Mouse (Mus musculus) liver, embryonic 15.5 days (tissue): ENCODE results near the gene Hist1h2aa. TPM values are rescaled to one million over a fixed set of nuclear protein-coding genes. Genes with fewer than 3 reads are reported as not detected.
A peak's percentile ranks its signal among the peaks of the same experiment; 100 is the strongest.

ENCODE experiments used
- ATAC-seq: fragments of 200-750 bp; cut with Nextera tagmentation; 2 replicates; pipeline ENCODE4 v1.8.0; 2017; ENCODE audit warnings: moderate number of reproducible peaks, mild to moderate bottlenecking, moderate library complexity; ENCODE audit not compliant: insufficient read depth
- H3K27ac ChIP-seq: fragments of 300-500 bp; sonication (generic); replicated peaks from 2 replicates; pipeline ENCODE4 v1.5.1; 2015; ENCODE audit warnings: mild to moderate bottlenecking, inconsistent platforms
- H3K27me3 ChIP-seq: fragments of 300-500 bp; sonication (generic); 2 replicates; pipeline ENCODE4 v1.6.1; 2015; ENCODE audit warnings: mild to moderate bottlenecking, inconsistent platforms
- H3K36me3 ChIP-seq: fragments of 300-500 bp; sonication (generic); replicated peaks from 2 replicates; pipeline ENCODE4 v1.6.1; 2015; ENCODE audit warnings: moderate library complexity, mild to moderate bottlenecking, inconsistent platforms
- H3K4me1 ChIP-seq: fragments of 300-500 bp; sonication (generic); replicated peaks from 2 replicates; pipeline ENCODE4 v1.6.1; 2015; ENCODE audit warnings: inconsistent platforms
- H3K4me2 ChIP-seq: fragments of 300-500 bp; sonication (generic); 2 replicates; pipeline ENCODE4 v1.6.1; 2015; ENCODE audit warnings: moderate library complexity, mild to moderate bottlenecking, inconsistent platforms
- H3K4me3 ChIP-seq: fragments of 300-500 bp; sonication (generic); replicated peaks from 2 replicates; pipeline ENCODE4 v1.5.1; 2015; ENCODE audit warnings: mild to moderate bottlenecking, inconsistent platforms
- H3K9ac ChIP-seq: fragments of 300-500 bp; sonication (generic); 2 replicates; pipeline ENCODE4 v1.6.1; 2015; ENCODE audit warnings: moderate library complexity, mild to moderate bottlenecking, inconsistent platforms
- H3K9me3 ChIP-seq: fragments of 300-500 bp; sonication (generic); replicated peaks from 2 replicates; pipeline ENCODE4 v1.6.1; 2016; ENCODE audit warnings: inconsistent platforms
- WGBS: fragments of 180-500 bp; shearing (Covaris S2); methylation state at CpG from one replicate; pipeline ENCODE4 v1.1.7; 2015; ENCODE audit warnings: mixed read lengths; ENCODE audit not compliant: insufficient replicate concordance; 5-methylcytosine and 5-hydroxymethylcytosine counted together
- polyA plus RNA-seq: library from polyadenylated mRNA; unstranded; fragments of >200 nt; fragmentation: Nextera tagmentation; extraction: Ambion mirVana; gene quantifications from 2 replicates; pipeline ENCODE4 v1.2.1, GENCODE M21; 2015

Gene Hist1h2aa
- polyA plus RNA-seq, 1 experiment from 2014 or later: not detected

GRCm38 (mm10) chr13:23914376-23915167 lies 19.7 kb upstream of the Hist1h2aa start, which contains the start of gene Slc17a4:
Slc17a4 (minus strand) TSS chr13:23915009.
- H3K27ac ChIP-seq: peak within 1 kb of the TSS; percentile 39; the same call in 1 of the 2 replicates
- peaks cover 20% of the 10 kb centered on the region; the same call in 1 of the 2 replicates for H3K4me1 ChIP-seq
- WGBS: 34% methylated on average over 9 of the region's 9 CpGs
- no peak within 1 kb of the TSS for H3K9ac ChIP-seq
- no peaks in the 10 kb centered on the region for H3K27me3 ChIP-seq
- H3K4me2 ChIP-seq: no peak within 1 kb of the TSS
- no peak within 1 kb of the TSS for H3K4me3 ChIP-seq
- no peaks in the 10 kb centered on the region for H3K9me3 ChIP-seq
- no peaks in the 10 kb centered on the region for H3K36me3 ChIP-seq
- ATAC-seq: no peak

GRCm38 (mm10) chr13:23916132-23916531 lies 18.1 kb upstream of the Hist1h2aa start:
- no peak for ATAC-seq
- no peaks in the 10 kb centered on the region for H3K9me3 ChIP-seq
- no peak overlapping the region for H3K9ac ChIP-seq
- peaks cover 20% of the 10 kb centered on the region; the same call in 1 of the 2 replicates for H3K4me1 ChIP-seq
- WGBS: 55% methylated on average over 1 of the region's 1 CpGs
- H3K4me2 ChIP-seq: no peak overlapping the region
- H3K36me3 ChIP-seq: no peaks in the 10 kb centered on the region
- no peak overlapping the region for H3K4me3 ChIP-seq
- H3K27ac ChIP-seq: no peak overlapping the region
- H3K27me3 ChIP-seq: no peaks in the 10 kb centered on the region

GRCm38 (mm10) chr13:23917674-23918073 lies 16.6 kb upstream of the Hist1h2aa start:
- H3K9ac ChIP-seq: no peak overlapping the region
- no peaks in the 10 kb centered on the region for H3K9me3 ChIP-seq
- H3K36me3 ChIP-seq: no peaks in the 10 kb centered on the region
- H3K4me3 ChIP-seq: no peak overlapping the region
- H3K4me2 ChIP-seq: no peak overlapping the region
- peaks cover 20% of the 10 kb centered on the region; the same call in 1 of the 2 replicates for H3K4me1 ChIP-seq
- WGBS: 25% methylated on average over 4 of the region's 4 CpGs
- H3K27ac ChIP-seq: no peak overlapping the region
- no peaks in the 10 kb centered on the region for H3K27me3 ChIP-seq
- ATAC-seq: no peak

- H3K9ac ChIP-seq: no peak overlapping the region
- H3K9me3 ChIP-seq: no peaks in the 10 kb centered on the region
- no peaks in the 10 kb centered on the region; the same call in 1 of the 2 replicates for H3K4me1 ChIP-seq
- H3K4me3 ChIP-seq: no peak overlapping the region
- WGBS: 63% methylated on average over 2 of the region's 2 CpGs
- no peaks in the 10 kb centered on the region for H3K36me3 ChIP-seq
- H3K27ac ChIP-seq: no peak overlapping the region
- no peaks in the 10 kb centered on the region for H3K27me3 ChIP-seq
- H3K4me2 ChIP-seq: no peak overlapping the region
- ATAC-seq: no peak
Measured at GRCm38 (mm10) chr13:23925792-23926191, 8.5 kb upstream of the Hist1h2aa start.

GRCm38 (mm10) chr13:23928637-23929036 lies 5.6 kb upstream of the Hist1h2aa start:
- Histone ChIP-seq H3K4me2 (peak overlapping the region; percentile 9), H3K9ac (no peak overlapping the region), H3K27me3 (no peaks in the 10 kb centered on the region), H3K36me3 (no peaks in the 10 kb centered on the region), H3K27ac (no peak overlapping the region), H3K9me3 (no peaks in the 10 kb centered on the region), H3K4me1 (no peaks in the 10 kb centered on the region; the same call in 1 of the 2 replicates), H3K4me3 (no peak overlapping the region)
- ATAC-seq: peak; percentile 72
- 25% methylated on average over 3 of the region's 3 CpGs for WGBS

- no peaks in the 10 kb centered on the region for H3K9me3 ChIP-seq
- H3K27me3 ChIP-seq: no peaks in the 10 kb centered on the region
- no peak for ATAC-seq
- no peaks in the 10 kb centered on the region for H3K36me3 ChIP-seq
- no peak overlapping the region for H3K27ac ChIP-seq
- WGBS: 72% methylated on average over 9 of the region's 9 CpGs
- no peak overlapping the region for H3K4me3 ChIP-seq
- no peak overlapping the region for H3K9ac ChIP-seq
- no peak overlapping the region for H3K4me2 ChIP-seq
- no peaks in the 10 kb centered on the region; the same call in 1 of the 2 replicates for H3K4me1 ChIP-seq
Measured at GRCm38 (mm10) chr13:23930461-23930860, 3.8 kb upstream of the Hist1h2aa start.

GRCm38 (mm10) chr13:23930904-23931303 lies 3.4 kb upstream of the Hist1h2aa start:
- Histone ChIP-seq H3K36me3 (no peaks in the 10 kb centered on the region), H3K4me1 (no peaks in the 10 kb centered on the region; the same call in 1 of the 2 replicates), H3K4me3 (no peak overlapping the region), H3K27ac (no peak overlapping the region), H3K27me3 (no peaks in the 10 kb centered on the region), H3K4me2 (no peak overlapping the region), H3K9ac (no peak overlapping the region), H3K9me3 (no peaks in the 10 kb centered on the region)
- 66% methylated on average over 11 of the region's 11 CpGs for WGBS
- no peak for ATAC-seq

GRCm38 (mm10) chr13:23933421-23934210 lies 646 bp upstream of the Hist1h2aa start, which contains the start of gene Hist1h2ba:
Hist1h2ba (minus strand) TSS chr13:23934156.
- H3K4me1 ChIP-seq: no peaks in the 10 kb centered on the region
- WGBS: 84% methylated on average over 39 of the region's 39 CpGs
- H3K27ac ChIP-seq: no peak within 1 kb of the TSS
- H3K27me3 ChIP-seq: no peaks in the 10 kb centered on the region
- H3K36me3 ChIP-seq: no peaks in the 10 kb centered on the region
- H3K9ac ChIP-seq: no peak within 1 kb of the TSS
- H3K9me3 ChIP-seq: no peaks in the 10 kb centered on the region
- H3K4me3 ChIP-seq: no peak within 1 kb of the TSS
- no peak for ATAC-seq
- H3K4me2 ChIP-seq: no peak within 1 kb of the TSS

GRCm38 (mm10) chr13:23938699-23939098 lies 4.4 kb downstream of the Hist1h2aa start:
- no peak for ATAC-seq
- no peak overlapping the region for H3K27ac ChIP-seq
- no peaks in the 10 kb centered on the region for H3K27me3 ChIP-seq
- no peaks in the 10 kb centered on the region for H3K36me3 ChIP-seq
- H3K4me2 ChIP-seq: no peak overlapping the region
- no peak overlapping the region for H3K4me3 ChIP-seq
- H3K9ac ChIP-seq: no peak overlapping the region
- WGBS: 61% methylated on average over 1 of the region's 1 CpGs
- no peaks in the 10 kb centered on the region for H3K9me3 ChIP-seq
- H3K4me1 ChIP-seq: no peaks in the 10 kb centered on the region

GRCm38 (mm10) chr13:23940291-23940690 lies 6.0 kb downstream of the Hist1h2aa start:
- Histone ChIP-seq H3K4me3 (no peak overlapping the region), H3K36me3 (no peaks in the 10 kb centered on the region), H3K9ac (no peak overlapping the region), H3K9me3 (no peaks in the 10 kb centered on the region), H3K4me1 (no peaks in the 10 kb centered on the region), H3K27ac (no peak overlapping the region), H3K4me2 (no peak overlapping the region), H3K27me3 (no peaks in the 10 kb centered on the region)
- no peak for ATAC-seq
- WGBS: 63% methylated on average over 6 of the region's 6 CpGs

- Histone ChIP-seq H3K27me3 (no peaks in the 10 kb centered on the region), H3K36me3 (no peaks in the 10 kb centered on the region), H3K4me1 (no peaks in the 10 kb centered on the region), H3K27ac (no peak overlapping the region), H3K4me3 (no peak overlapping the region), H3K9ac (no peak overlapping the region), H3K4me2 (no peak overlapping the region), H3K9me3 (no peaks in the 10 kb centered on the region)
- 44% methylated on average over 2 of the region's 2 CpGs for WGBS
- no peak for ATAC-seq
Measured at GRCm38 (mm10) chr13:23942861-23943260, 8.6 kb downstream of the Hist1h2aa start.
